Mouse (Mus musculus) embryo, embryonic 11 days (tissue): Measurements from ENCODE around the gene Krtap14.

ENCODE experiments used
- DNase-seq: peaks from one replicate; pipeline ENCODE4 v3.0.0-alpha.2; 2015

Gene Krtap14

DNA sequence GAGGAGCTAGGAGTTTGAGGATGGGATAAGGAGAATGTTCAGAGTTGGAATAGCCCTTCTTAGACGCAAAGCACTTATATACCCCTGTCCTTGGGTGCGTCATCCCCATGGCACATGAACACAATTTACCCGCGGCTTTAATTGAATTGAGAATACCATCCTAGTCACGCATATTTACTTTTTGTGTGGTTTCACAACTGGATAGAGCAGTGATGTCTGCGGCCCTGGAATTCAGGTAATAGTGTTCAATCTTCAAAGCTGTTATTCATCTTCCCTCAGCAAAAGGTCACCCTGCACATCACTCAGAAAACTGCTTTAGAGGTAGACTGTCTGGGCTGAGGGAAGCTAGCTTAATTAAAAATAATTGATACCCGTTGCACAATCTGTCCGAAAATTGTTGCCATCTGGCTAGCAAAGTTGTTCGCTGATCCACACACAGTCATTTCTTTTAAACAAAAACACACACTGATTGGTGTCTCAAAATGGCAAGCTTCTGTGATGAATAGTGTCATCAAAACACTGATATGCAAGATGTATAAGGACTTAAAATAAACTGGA is at the start of gene Krtap14:
Gene Krtap14 (minus strand): TSS at position 51 of the 558 bp plus-strand sequence.
- peak; percentile 19 for DNase-seq

DNA sequence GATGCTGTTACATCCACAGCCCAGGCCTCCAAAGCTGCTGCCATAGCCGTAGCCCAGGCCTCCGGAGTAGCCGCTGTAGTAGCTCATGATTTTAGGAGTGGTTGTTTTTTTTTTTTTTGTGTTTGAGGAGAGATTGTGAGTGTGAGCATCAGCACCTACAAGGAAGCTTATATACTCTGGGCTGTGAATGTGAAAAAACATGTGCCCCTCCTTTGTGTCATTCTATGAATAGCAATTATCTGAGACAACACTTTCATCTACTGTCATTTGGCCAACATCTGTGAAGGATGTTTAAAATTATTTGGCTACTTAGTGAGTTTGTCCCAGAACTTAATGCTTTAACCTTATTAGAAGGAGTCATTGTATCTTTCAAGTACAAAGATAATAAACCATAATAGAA is 48.2 kb upstream of the Krtap14 start, which contains the start of gene Krtap19-2:
Gene Krtap19-2 (minus strand): TSS at position 101 of the 400 bp plus-strand sequence.
- no peak for DNase-seq

- DNase-seq, result no peak
These were observed 43.4 kb upstream of the Krtap14 start, which contains the start of gene Krtap19-1 for GRCm38 (mm10) chr16:88869311-88869710. Gene Krtap19-1 (minus strand): TSS chr16:88869411.

DNA sequence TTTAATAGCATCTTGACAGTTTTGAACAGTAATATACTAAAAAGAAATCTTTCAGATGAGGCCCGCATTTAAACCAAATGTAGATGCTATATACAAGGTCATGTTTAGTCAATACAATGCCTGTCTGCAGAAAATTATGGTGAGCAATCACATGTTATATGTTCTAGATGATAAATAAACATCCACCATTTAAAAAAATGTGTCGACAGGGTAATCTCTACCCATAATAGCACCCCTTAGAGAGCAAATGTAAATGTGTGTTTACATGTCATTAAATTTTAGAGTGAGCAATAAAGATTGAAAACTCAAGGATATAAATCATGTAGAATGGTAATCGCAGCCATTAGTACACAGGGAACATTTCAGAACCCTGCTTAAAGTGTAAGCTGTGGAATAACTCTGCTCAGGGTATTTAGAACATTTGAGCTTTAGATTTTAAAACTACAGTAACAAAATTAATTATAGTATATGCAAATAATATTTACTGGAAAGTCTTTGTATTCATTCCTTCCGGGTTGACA is 39.0 kb upstream of the Krtap14 start:
- no peak for DNase-seq

DNA sequence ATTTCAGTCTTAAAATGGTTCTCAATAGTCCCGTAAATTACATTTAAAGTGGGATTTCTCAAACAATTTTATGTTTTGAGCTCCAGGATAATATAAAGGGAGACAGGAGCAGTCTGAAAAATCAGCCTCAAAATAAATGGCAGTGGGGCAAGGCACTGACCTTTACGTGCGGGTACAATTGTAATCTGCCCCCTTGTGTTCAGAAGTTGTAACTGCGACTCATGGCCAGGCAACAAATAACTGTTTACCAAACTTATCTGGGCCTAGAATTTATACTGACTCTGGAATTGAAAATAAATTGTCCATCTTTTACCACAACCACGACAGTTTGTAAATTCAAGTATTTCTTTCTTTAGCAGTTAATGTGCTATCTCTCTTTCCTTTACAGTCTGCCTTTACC is 25.5 kb upstream of the Krtap14 start:
- DNase-seq, result peak; percentile 58

DNA sequence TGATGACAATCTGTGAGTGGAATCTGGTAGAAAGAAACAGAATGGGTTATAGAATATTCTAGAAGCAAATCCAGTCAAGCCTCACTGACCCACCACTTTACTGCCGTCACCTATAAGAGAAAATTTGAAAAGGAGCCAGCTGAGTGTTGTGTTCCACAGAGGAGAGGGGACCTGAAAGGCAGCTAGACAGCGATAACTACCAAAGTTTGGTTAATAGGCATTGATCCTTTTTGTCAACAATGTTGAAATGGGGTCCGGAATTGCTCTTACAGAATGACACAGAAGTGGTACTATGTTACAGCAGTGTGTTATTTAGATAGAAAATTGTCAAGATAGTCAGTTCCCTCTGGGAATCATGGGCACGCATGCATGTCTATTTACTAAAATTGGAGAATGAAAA is 22.6 kb upstream of the Krtap14 start:
- no peak for DNase-seq

DNA sequence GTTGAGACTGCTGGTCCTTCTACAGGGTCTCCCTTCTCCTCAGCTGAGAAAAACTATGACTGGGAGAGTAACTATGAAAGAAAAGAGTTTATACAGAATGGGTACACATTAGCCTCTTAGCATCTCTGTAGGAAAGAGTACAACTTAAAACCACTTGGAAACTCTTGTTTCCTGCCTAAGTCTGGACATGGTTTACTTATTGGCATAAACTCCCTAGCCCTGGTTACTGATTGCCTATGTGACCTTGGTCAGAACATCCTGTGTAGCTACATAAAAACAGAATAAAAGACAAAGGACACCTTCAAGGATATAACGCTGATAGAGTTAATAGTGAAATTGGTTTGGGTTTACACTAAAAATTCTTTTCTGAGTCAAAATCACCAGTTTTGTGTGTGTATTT is 21.4 kb upstream of the Krtap14 start:
- no peak for DNase-seq

DNA sequence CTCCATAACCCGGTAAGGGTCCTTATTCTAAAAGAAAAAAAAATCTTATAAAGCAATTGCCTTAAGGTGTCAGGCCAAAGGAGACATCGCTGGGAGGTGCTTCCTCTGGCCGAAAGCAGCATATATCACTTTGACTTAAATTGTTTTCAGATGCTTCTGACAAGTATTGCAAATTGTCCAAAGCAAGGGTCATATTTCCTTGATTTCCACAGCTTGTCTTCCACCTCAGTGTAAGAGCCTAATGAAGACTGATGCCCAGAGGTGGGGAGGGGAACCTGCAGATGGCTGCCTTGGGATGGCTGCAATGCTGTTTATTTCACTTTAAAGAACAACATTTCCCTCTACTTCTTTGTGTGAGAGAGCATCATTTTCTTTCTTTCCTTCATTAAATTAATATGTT is 1.0 kb upstream of the Krtap14 start:
- DNase-seq, result peak; percentile 50

DNA sequence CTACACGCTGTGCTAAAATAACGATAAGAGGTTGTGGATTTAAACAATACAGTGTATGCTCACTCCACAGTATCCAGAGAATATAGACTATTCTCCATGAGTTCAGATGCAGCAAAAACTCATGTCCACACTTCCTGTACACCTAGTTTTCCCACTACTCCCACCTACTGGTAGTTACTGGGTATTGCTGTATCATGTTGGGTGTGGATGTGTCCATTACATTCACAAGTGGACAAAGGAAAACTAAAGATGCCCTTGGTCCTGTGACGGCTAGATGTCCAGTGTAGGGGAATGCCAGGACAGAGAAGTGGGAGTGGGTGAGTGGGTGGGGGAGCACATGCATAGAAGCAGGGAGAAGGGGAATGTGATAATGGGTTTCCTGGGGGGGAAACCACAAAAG is 2.2 kb downstream of the Krtap14 start:
- peak; percentile 52 for DNase-seq

DNA sequence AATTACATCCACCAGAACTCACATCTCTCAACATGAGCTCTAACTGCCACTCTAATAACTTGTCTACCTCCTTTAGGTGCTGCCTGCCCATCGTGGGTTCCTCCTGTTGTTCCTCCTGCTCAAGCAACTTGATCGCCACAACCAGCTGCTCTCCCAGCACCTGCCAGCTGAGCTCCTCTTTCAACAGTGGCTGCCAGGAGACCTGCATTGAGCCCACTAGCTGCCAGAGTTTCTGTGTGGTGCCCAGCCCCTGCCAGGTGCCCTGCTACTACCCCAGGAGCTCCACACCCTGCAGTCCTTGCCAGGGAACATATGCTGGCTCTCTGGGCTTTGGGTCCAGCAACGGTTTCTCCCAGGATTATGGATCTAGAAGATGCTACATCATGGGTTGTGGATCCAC is 5.9 kb downstream of the Krtap14 start, which contains the start of gene Krtap15:
Gene Krtap15 (plus strand): TSS at position 150 of the 400 bp plus-strand sequence.
- no peak for DNase-seq

DNA sequence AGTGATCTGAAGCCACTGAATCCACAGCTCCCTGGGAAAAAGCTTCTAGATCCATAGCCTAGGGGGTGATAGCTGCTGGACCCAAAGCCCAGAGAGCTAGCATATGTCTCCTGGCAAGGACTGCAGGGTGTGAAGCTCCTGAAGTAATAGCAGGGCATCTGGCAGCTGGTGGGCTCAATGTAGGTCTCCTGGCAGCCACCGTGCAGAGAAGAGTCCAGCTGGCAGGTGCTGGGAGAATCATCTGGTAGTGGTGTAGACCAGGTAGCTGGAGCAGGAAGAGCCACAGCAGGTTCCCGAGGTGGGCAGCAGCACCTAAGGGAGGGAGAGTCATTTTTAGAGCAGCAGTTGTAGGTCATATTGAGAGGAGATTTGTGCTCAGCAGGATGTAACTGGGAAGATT is 14.1 kb downstream of the Krtap14 start, which contains the start of gene Gm20741:
Gene Gm20741 (minus strand): TSS at position 394 of the 400 bp plus-strand sequence.
- DNase-seq, result no peak

DNA sequence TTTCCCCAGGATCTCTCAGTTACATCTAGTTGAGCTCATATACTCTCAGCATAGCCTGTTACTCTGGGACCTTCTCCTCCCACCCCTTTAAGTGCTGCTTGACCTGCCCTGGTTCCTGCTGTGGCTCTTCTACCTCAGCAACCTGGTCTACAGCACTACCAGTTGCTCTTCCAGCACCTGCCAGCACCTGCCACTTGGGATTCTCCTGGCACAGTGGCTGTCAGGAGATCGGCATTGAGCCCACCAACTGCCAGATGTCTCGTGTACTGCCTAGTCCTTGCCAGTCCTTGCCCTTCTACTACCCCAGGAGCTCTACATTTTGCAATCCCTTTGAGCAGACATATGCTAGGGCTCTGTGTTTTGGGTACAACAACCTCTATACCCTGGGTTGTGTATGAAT is 39.2 kb downstream of the Krtap14 start:
- no peak for DNase-seq

DNA sequence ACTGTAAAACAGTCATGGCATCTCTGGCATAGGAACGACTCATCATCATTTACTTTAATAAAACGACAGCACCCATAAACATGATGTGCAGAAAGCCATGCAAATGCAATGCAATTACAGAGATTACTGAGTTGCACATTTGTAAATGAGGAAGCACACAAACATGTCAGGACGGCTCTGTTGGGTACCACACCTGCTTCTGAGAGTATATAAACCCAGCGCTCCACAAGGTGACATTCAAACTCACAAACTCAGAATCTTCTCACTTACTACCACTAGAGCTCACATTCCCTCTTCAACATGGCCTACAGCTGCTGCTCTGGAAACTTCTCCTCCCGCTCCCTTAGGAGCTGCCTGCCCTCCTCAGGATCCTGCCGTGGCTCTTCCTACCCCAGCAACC is 48.3 kb downstream of the Krtap14 start, which contains the start of gene Gm5965:
Gene Gm5965 (plus strand): TSS at position 301 of the 400 bp plus-strand sequence.
- DNase-seq, result no peak

GRCm38 (mm10) chr16:88774106-88774505 is 51.8 kb downstream of the Krtap14 start, which contains the start of gene 2310057N15Rik:
Gene 2310057N15Rik (minus strand): TSS chr16:88774206.
- no peak for DNase-seq
